Mouse (Mus musculus): ENCODE results near the gene Lin7a.
A peak's percentile ranks its signal among the peaks of the same experiment; 100 is the strongest.

The Lin7a gene

DNA sequence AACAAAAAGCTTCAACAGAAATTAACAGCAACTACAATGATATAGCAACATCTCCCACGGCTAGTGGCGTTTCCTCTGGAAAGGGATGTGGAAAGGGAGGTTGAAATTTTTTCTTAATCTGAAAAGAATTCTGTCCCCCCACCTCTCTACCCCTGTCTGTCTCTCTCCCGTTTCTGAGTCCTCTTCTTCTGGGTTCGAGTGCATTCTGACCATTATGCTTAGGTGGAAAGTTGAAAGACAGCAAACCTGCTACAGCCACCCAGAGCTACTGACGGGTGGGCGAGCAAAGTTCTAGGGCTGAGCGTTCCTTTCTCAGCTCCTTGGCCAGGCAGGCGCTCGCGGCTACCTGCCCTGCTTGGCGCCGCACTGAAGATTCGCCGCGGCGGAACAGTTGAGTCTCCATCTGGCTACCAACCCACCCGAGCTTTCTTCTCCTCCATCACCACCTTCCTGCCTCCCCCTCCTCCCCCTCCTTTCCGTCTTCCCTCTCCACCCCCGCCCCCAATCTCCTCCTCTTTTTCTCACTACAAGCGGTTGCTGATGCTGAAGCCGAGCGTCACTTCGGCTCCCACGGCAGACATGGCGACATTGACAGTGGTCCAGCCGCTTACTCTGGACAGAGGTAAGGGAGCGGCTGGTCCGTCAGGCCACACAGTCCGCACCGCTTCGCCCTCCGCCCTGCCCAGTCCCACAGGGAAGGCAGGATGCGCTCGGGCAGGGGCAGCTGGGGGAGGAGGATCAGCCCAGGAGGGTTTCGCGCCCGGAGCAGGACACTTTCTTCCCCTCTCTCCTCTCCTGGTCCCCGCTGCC, at the start of gene Lin7a:
Lin7a (plus strand) TSS at position 366 of the 810 bp plus-strand sequence.
- DNase-seq (ENCODE audit: low spot score), result peak; percentile 14

DNA sequence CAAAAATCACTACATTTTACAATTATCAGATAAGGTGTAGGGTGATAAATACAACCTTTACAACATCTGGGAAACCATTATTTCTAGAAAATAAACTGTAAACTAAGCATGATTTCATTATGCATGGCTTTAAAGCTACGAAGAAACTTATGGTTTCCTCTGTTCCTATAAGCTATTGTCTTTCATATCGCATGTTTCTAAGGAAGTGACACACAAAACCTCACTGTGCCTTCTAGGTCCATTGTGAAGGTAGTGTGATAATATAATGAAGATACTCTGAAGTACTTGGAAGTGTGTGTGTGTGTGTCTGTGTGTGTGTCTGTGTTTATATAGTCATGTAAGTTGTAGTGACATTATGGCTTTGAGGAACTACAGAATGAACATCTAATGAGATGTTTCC, 49.8 kb upstream of the Lin7a start:
- no peak for DNase-seq (ENCODE audit: low spot score)

DNA sequence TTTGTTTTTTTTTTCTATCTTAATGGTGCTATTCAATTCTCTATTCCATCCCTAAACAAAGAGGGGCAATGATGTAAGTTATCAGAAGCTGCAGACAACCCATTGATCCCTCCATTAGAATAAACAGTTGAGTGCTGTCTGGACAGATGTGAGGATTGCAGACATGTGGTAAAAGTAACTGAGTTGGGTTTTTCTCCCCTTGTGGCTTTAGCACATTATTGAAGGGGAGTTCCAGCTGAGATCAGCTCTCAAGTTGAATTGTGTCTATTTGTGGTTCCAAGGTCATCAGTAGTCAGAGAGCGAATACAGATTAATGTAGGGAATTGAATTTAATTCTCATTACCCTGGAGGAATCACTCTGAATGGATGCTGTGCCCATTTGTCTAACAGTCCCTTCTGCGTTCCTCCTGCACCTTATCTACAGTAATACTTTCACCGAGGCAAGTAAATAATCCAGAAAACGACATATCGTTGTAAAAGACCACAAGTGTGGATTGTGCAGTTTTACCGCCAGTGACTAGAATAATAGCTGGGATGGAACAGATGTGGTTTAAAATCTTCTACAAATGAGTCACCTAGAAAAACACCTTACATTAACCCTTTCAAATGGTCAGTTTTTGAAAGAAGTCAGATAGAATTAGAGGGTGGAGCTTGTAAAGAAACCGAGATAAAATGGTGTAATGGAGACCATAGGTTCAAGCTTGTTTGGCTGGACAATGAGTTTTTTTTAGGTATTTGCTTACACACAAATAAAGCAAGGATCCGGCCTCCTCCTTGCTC, 48.9 kb upstream of the Lin7a start:
- no peak for DNase-seq (ENCODE audit: low spot score)

DNA sequence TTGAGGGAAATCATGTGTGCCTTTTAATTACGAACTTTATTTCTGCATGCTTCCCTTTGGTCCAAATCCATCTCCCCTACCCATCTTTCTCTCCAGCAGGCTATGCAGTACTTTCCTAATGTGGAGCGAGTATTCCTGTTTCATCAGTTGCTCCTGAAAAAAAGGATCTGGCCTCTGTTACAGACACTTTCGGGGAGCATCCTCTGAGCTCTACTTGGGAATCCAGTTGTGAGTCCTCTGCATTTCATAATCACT, 48.4 kb upstream of the Lin7a start:
- DNase-seq (ENCODE audit: low spot score), result no peak

DNA sequence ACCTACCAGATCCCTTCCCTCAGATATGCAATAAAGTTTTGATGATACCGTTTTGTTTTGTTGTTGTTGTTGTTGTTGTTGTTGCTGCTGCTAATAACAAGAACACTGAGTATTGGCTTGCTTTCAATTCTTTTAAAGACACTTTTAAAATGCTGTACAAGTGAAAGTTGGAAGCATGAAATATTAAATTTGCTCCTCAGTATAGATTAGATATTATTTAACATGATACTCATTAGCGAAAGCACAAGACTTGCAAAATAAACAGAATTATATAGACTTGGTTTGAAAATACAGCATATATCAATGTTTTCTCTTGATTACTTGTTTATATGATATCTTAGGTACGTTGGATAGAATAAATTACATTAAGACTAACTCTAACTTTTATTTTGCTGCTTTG, 47.7 kb upstream of the Lin7a start:
- no peak for DNase-seq (ENCODE audit: low spot score)

DNA sequence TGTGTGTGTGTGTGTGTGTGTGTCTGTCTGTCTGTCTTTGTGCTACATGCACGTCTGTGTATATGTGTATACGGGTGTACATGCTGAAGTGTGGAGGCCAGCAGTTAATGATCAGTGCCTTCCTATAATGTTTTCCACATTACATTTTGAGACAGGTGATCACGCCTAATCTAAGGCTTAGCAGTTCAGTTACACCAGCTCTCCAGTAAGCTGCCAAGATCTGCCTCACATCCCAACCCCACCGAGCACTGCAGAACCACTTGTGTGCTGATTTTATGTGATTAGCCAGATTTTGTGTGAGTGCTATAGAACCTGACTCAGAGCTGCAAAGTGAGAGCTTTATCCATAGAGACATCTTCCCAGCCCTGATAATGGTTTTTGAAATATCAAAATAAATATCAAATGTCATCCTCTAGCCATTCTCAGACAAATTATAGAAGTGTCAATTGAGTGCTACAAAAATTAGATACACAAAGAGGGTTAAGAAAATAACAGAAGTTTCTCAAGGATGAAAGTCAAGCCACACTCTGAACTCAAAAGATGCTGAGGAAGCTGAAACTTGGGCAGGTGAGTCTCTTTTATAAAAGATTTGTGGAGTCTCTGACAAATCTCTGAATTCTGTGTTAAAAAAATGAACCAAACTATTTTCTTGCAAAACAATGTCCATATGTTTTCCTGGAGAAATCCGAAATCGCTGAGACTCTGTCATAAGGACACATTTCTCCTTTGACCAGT, 46.7 kb upstream of the Lin7a start:
- DNase-seq (ENCODE audit: low spot score), result no peak

DNA sequence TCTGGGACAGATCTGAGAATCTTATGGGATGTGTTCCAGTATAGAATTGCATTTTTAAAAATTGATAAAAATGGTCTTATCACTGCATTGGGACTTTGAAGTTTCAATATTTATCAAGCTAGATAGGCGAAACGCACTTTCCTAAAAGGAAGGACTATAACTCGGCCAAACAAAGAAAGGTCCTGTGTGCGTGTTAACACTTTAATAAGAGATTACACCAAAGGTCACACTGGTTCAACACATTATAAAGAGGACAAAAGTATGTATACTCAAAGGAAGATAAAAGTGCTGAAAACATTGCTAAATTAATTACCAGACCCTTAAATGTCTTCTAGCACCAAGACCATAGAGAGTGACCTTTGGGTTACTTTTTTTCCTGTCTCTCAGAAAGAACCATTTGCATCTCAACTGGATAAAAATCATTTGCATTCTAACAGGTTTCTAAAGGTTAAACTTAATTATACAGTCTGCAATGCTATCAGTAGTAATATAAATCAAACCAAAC, 46.1 kb upstream of the Lin7a start:
- no peak for DNase-seq (ENCODE audit: low spot score)

DNA sequence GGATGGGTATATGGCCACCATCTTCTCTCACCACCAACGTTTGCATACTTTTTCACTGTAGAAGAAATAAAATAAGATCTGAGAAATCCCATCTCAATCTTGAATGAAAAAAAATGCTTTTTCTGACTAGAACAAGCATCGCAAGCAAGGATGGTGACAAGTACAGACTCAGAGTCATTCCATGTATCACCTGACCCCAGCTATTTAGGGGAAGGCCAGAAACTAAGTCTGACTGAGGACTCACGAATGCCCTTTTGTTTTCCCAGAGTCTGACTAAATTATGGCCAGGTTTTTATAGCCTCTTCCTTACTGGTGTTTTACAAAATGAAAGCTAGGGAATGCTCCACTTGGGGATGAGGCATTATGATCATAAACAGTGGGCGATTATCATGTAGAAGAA, 45.6 kb upstream of the Lin7a start:
- no peak for DNase-seq (ENCODE audit: low spot score)

DNA sequence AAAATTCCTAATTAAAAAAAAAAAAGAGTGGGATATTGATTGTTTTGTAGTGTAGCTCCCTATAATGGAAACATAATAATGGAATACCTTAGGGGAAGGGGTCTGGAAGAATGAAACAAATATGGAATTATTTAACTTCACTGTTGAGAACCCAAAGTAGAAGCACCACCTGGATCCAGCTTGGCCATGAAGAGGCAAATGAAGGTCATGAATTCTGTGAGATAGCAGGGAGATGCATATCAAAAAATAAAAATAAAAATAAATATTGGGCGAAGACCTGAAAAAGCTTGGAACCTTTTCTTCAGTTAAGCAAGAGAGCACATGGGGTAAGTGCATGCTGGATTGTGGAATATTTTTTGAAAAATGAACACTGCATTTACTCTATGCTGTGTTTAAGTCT, 43.6 kb upstream of the Lin7a start:
- DNase-seq (ENCODE audit: low spot score), result no peak

DNA sequence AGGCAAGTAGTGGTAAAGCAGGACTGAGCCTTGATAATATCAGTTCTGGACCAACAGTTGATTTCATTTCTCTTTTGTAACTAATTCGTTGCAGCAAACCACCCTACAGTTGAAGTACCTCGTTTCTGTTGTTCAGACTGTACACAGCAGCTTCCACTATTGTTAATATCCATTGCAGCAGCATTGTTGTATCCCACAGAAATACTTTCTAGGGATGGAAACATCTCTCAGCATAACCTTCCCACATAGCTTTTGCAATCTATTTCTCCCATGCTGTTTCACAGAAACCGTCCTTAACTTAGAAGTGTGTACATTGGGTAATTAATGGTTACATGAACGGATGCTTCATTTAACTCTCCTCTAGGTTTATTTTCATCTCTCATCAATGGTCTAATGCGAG, 42.7 kb upstream of the Lin7a start:
- DNase-seq (ENCODE audit: low spot score), result no peak

DNA sequence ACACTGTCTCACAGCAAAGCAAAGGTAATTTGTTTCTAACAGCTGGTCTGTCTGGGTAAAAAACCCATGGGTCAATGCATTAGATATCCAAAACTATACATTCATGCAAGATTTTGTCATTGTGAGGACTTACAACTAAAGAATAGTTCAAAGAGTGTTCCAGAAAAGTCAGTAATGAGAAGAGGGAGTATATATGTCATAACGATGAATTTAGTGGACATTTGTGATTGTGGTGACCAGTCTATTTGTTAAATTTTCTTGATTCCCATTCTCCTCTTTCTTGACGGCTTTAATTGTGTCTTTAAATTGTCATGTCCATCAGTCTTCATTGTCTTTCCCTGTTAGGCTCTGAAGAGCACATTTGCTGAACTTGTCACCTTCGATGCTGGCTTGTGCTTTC, 42.1 kb upstream of the Lin7a start:
- DNase-seq (ENCODE audit: low spot score), result no peak

DNA sequence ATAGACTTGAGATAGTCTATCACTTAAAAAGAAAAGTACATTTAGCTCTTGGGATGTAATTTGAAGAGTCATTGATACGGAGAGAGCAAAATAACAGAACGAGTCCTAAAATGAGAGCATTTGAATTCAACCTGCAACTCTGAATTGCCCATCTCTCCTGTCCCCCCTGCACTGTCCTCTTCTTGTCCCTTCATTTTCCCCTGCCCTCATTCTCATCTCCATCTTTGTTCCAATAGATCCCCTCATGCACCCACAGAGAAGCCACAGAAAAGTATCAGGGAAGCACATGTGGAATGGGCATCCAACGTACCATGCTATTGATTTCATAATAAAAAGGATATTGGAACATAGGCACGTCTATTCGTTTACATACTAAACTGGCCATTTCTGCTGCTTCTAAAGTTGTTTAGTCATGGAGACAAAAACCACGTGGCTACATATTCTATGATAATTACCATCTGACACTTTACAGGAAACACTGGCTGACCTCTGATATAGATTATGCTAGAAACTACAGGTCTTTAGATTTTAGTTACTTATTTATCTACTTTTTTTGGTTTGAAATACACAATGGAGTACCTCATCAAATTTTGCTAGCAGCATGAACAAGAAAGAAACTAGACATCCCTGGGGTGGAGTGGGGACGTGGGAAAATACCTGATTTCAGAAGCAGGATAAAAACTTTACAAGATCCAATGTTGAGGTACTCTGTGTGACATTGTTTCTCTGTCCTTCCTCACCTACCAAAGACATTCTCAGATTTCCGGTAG, 41.2 kb upstream of the Lin7a start:
- no peak for DNase-seq (ENCODE audit: low spot score)

DNA sequence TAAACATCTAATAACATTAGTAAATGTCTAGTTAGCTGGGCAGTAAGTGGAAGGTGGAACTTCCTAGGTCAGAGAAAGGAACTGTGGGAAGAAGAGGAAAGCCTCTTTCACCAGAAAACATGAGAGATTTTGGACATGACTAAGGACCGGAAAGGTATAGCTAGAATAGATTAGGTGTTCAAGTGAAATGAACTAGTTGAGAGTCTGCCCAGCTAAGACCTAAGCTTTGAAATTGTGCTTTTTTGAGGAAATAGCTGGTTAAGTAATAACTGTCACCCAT, 40.7 kb upstream of the Lin7a start:
- DNase-seq (ENCODE audit: low spot score), result no peak

DNA sequence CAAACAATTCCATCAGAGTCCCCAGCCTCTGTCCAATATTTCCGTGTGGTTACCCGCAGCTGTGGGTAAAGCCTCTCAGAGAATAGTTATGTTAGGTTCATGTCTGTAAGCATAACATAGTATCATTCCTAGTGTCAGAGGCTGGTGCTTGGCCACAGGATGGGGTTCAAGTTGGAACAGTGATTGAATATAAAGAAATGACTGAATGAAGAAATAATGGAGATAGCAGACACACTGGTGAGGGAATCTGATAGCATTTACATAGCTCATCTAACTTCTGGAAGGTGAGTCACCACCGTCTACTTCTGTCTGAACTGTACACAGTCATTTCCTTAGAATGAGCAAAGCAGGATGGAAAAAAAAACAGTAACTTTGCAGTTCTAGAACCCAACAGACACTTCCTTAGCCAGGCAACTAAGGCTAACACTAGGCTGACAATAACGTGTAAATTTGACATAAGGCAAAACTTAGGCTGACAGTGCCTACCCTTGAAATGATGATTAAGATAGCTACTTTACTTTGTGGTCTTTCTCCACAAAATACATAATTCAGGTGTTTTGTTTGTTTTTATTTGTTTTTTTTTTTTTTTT, 40.0 kb upstream of the Lin7a start:
- no peak for DNase-seq (ENCODE audit: low spot score)

DNA sequence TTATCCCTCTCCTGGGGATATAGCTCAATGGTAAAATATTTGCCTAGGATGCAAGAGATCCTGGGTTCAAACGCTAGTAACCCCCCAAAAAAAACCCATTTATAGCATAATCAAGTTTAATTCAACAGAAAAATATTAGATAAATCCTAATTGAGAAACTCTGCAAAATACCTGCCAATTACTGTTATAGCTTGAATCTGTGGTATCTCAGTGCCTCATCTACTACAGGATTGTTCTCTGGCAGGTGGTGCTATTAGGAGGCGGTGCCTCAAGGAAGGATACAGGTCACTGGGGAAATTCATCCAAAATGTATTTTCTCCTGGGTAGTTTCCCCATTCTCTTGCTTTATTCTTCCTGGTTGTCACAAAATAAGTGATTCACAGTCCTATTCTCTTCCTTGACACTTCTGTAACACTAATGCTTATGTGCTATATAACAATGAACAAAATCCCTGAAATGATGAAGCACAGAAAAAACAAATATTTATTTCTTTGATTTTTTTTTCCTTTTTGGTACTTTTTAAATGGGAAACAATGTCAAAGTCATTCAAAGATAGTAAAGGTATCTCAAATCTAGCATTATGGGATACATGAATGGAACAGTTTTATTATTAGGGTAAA, 38.9 kb upstream of the Lin7a start:
- no peak for DNase-seq (ENCODE audit: low spot score)

DNA sequence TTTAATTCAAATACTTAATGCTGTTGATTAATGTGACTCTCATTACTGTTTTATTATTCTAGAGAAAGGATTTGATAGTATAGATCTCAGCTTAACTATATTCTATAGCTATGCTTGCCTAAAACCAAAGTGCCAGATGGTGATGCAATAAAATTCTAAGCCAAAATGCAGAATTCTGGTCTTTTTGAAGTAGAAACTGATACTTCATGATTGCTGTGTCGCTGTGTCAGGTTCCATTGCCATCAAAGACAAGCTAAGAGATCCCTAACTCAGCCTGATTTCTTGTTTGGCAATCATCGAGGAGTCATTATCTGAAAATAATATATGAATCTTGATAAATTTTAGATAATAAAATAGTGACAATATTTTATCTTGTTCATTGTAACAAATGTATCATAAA, 38.3 kb upstream of the Lin7a start:
- no peak for DNase-seq (ENCODE audit: low spot score)

DNA sequence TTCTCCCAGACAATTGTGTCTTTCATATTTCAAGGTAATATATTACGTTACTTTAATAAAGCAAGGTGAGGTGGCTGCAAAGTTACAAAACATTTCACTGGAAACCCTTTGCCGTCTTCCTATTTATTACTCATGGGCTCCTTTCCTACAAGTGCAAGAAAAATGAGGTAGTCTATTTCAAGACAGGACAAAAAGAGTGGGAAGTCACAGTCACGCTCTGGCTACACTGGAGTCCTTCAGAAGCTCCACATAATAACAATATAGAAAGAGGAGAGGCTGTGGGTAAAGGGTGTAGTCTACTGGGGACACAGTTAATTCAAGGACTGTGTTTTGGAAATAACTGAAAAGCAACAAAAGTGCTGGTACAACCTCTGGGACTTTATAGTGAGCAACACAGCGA, 37.7 kb upstream of the Lin7a start:
- DNase-seq (ENCODE audit: low spot score), result no peak

DNA sequence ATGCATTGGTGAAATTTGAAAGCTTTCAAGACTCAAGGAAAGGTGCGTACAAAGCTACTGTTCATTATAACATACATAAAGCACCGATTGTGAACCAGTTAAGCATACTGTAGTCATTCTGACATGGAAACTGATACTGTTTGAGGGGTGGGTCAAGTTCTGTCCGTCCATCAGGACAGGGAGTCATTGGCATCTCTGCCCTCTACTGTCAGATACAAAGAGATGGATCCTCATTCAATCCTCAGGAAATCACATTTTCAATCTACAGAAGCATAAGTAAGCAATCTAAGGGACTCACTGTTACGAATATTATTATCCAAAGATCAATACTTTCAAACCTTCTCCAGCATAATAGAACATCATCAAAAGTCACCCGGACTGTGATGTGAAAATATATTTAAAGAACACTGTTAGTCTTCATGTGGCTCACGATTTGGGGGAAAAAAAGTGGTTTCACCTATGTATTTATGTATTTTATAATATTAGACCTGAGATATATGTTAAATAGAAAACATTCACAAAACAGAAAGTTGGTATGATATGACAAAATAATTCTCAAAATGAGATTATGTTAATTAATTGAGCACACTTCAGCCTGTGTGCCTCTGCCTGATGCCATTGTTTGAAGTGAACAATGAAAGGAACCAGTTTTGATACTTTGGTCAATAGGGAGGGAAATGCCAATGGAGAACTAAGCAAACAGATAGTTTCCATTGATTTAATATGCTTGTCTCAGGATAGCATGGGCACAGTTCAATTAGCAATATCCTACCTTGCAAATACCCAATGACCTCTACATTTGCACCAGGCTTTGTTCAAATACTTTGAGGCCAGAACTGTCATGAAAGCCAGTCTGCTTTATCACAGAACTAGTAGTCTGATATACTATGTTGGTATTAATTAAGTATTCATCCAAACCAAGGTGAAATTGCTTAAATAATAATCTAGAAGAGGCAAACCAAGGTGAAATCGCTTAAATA, 36.8 kb upstream of the Lin7a start:
- DNase-seq (ENCODE audit: low spot score), result no peak

DNA sequence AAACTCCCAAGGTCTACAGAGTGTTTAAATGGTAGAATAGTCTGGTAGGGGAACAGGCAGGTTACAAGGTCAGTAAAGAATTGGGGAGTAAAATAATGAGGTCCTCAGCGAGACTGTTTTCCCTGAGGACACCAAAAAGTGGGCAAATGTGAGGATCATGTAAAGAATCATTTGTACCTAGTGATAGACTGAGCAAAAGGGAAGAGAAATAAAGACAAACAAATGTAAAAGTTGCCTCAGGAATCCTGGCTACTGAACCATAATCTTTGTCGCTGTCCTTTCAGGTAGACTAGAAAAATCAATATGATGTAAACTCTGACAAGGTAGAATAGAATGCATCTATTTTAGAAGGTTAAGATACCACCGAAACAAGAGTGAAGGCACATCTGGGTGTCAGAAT, 36.0 kb upstream of the Lin7a start:
- no peak for DNase-seq (ENCODE audit: low spot score)

DNA sequence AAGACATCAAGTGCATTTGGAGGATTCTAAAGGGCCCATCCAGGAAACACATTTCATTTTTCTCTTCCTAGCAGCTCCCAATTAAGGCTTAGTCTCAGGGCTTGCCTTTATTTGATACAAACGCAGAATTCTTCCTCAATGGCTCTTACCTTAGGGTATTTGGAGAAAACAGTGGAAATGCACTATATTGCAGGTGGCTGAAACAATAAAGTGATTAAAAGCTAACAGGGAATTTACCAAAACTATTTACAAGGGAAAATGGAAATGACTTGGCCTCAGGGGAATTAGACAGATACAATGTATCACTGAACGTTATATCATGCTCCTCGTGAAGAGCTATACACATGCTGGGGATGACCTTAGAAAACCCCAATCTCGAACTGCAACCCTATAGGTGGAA, 35.3 kb upstream of the Lin7a start:
- DNase-seq (ENCODE audit: low spot score), result no peak

Data from ovary, postnatal 10 days (tissue).